In genomic region chr17:64581133-64581532, GRCm38 (mm10) we compare ENCODE assay signal across 28 mouse cellular contexts. TPM values are rescaled to one million over a fixed set of nuclear protein-coding genes. Genes with fewer than 3 reads are reported as not detected.
DNase-seq lines count a peak whose midpoint lies in the region; ATAC-seq and TF ChIP-seq lines count a peak whose summit lies in the region.
"Had no signal": no experiment of that assay in that cellular context is flagged by ENCODE, and none has a peak within 500 bp of the region (broad histone marks: within the 10 kb centered on the region; RNA-seq: fewer than 3 reads in every experiment).

No protein-coding gene starts in this region.

- no peaks in the 10 kb centered on the region for H3K36me3 ChIP-seq in forebrain, embryonic 15.5 days
- H3K36me3 ChIP-seq in forebrain, embryonic 10.5 days (replicated peaks), result no peaks in the 10 kb centered on the region
- no peaks in the 10 kb centered on the region for H3K36me3 ChIP-seq in forebrain, embryonic 16.5 days (ENCODE audit: control insufficient read depth, insufficient read depth)
- H3K36me3 ChIP-seq: embryonic facial prominence, embryonic 10.5 days; embryonic facial prominence, embryonic 13.5 days; heart, embryonic 10.5 days; heart, embryonic 13.5 days; hindbrain, embryonic 12.5 days; hindbrain, embryonic 15.5 days had no signal

- intact Hi-C loops in left cerebral cortex, postnatal 4 days (cut with DNase I), result no loop called here

- H3K9me3 ChIP-seq in forebrain, embryonic 15.5 days, result no peaks in the 10 kb centered on the region
- H3K9me3 ChIP-seq in forebrain, embryonic 10.5 days, result no peaks in the 10 kb centered on the region
- H3K9me3 ChIP-seq in forebrain, embryonic 16.5 days (ENCODE audit: control insufficient read depth, low read length), result no peaks in the 10 kb centered on the region
- H3K9me3 ChIP-seq: embryonic facial prominence, embryonic 10.5 days; embryonic facial prominence, embryonic 13.5 days; heart, embryonic 10.5 days; heart, embryonic 13.5 days; hindbrain, embryonic 12.5 days; hindbrain, embryonic 15.5 days had no signal

- no peak overlapping the region for H3K4me3 ChIP-seq in forebrain, embryonic 15.5 days
- no peak overlapping the region for H3K4me3 ChIP-seq in forebrain, embryonic 10.5 days
- no peak overlapping the region for H3K4me3 ChIP-seq in layer of hippocampus, adult 2 months
- no peak overlapping the region for H3K4me3 ChIP-seq in forebrain, embryonic 16.5 days (replicated peaks; ENCODE audit: low read length)
- H3K4me3 ChIP-seq: embryonic facial prominence, embryonic 10.5 days; embryonic facial prominence, embryonic 13.5 days; erythroblast, embryonic 14.5 days; heart, adult 2 months; heart, embryonic 10.5 days; heart, embryonic 13.5 days; hindbrain, embryonic 12.5 days; hindbrain, embryonic 15.5 days had no signal

- ATAC-seq in forebrain, embryonic 15.5 days (replicated peaks), result peak; percentile 72; the same call in 1 of the 2 replicates
- ATAC-seq in forebrain, embryonic 16.5 days, result peak; percentile 83
- ATAC-seq: CD4-positive, CD25-positive, alpha-beta regulatory T cell, adult 4 months had no signal

- no peak for TF ChIP-seq POLR2A in brain, embryonic 14.5 days (IDR thresholded peaks at IDR 0.05; ENCODE audit: borderline replicate concordance, extremely low read depth, insufficient read depth, insufficient read length, poor library complexity, severe bottlenecking)

- WGBS in forebrain, embryonic 15.5 days, result 74% methylated on average over 6 of the region's 6 CpGs
- 91% methylated on average over 6 of the region's 6 CpGs for WGBS in forebrain, embryonic 10.5 days
- 71% methylated on average over 6 of the region's 6 CpGs for WGBS in forebrain, embryonic 16.5 days

- H3K27me3 ChIP-seq in forebrain, embryonic 15.5 days, result no peaks in the 10 kb centered on the region
- no peaks in the 10 kb centered on the region for H3K27me3 ChIP-seq in forebrain, embryonic 10.5 days (ENCODE audit: poor library complexity, severe bottlenecking)
- no peaks in the 10 kb centered on the region for H3K27me3 ChIP-seq in forebrain, embryonic 16.5 days (replicated peaks; ENCODE audit: control insufficient read depth, insufficient read depth, low read length)
- H3K27me3 ChIP-seq: embryonic facial prominence, embryonic 13.5 days; hindbrain, embryonic 12.5 days; hindbrain, embryonic 15.5 days had no signal

- no peak overlapping the region for H3K4me2 ChIP-seq in forebrain, embryonic 15.5 days (replicated peaks)
- no peak overlapping the region for H3K4me2 ChIP-seq in forebrain, embryonic 16.5 days (ENCODE audit: low read length)
- H3K4me2 ChIP-seq: embryonic facial prominence, embryonic 13.5 days; heart, embryonic 13.5 days; hindbrain, embryonic 12.5 days; hindbrain, embryonic 15.5 days had no signal

- H3K9ac ChIP-seq in forebrain, embryonic 15.5 days (replicated peaks), result no peak overlapping the region
- no peak overlapping the region for H3K9ac ChIP-seq in forebrain, embryonic 16.5 days (replicated peaks; ENCODE audit: low read depth, low read length)
- H3K9ac ChIP-seq: embryonic facial prominence, embryonic 13.5 days; heart, embryonic 13.5 days; hindbrain, embryonic 12.5 days; hindbrain, embryonic 15.5 days had no signal

- TF ChIP-seq CTCF in layer of hippocampus, adult 2 months (conservative IDR thresholded peaks at IDR 0.05), result no peak
- TF ChIP-seq CTCF in brain, embryonic 14.5 days (IDR thresholded peaks at IDR 0.05; ENCODE audit: borderline replicate concordance, extremely low read depth, insufficient read depth, insufficient read length), result no peak

- H3K4me1 ChIP-seq in forebrain, embryonic 15.5 days, result peaks cover 12% of the 10 kb centered on the region; the same call in 1 of the 2 replicates
- H3K4me1 ChIP-seq in forebrain, embryonic 10.5 days, result peaks cover 12% of the 10 kb centered on the region; the same call in 1 of the 2 replicates
- H3K4me1 ChIP-seq in forebrain, embryonic 16.5 days (replicated peaks; ENCODE audit: control insufficient read depth, insufficient read depth, low read length), result peaks cover 10% of the 10 kb centered on the region
- H3K4me1 ChIP-seq: heart, embryonic 13.5 days; hindbrain, embryonic 12.5 days; hindbrain, embryonic 15.5 days had no signal

- DNase-seq in forebrain, embryonic 10.5 days (ENCODE audit: extremely low spot score, low spot score), result no peak
- no peak for DNase-seq in layer of hippocampus, adult 2 months (ENCODE audit: low spot score in 2 of 2)
- DNase-seq in layer of hippocampus, postnatal 10 days (ENCODE audit: low spot score in 2 of 2), result no peak
- peak; percentile 70 for DNase-seq in brain, embryonic 14.5 days (ENCODE audit: low read depth)
- no peak for DNase-seq in left cerebral cortex, postnatal 4 days
- DNase-seq in heart, postnatal 4 days, result no peak
- DNase-seq: adrenal gland, adult 2 months; adrenal gland, postnatal 14 days; cerebellum, adult 11 months; cerebellum, adult 2 months; cerebellum, adult 9-11 months; cerebellum, postnatal 25 days; embryo, embryonic 11 days; gastrocnemius, postnatal 10 days; gastrocnemius, postnatal 36 days; heart, adult 2 months; heart, postnatal 14 days; kidney, adult 11 months had no signal

- H3K27ac ChIP-seq in forebrain, embryonic 15.5 days (replicated peaks), result no peak overlapping the region
- H3K27ac ChIP-seq in forebrain, embryonic 10.5 days, result no peak overlapping the region
- peak overlapping the region; percentile 75 for H3K27ac ChIP-seq in layer of hippocampus, adult 2 months
- no peak overlapping the region for H3K27ac ChIP-seq in forebrain, embryonic 16.5 days (ENCODE audit: low read length)
- H3K27ac ChIP-seq: embryonic facial prominence, embryonic 10.5 days; embryonic facial prominence, embryonic 13.5 days; heart, adult 2 months; heart, embryonic 10.5 days; heart, embryonic 13.5 days; hindbrain, embryonic 12.5 days; hindbrain, embryonic 15.5 days had no signal

RNA-seq across cellular contexts. Expression of gene Man2a1, which starts 19.4 kb away (rescaled TPM):
- 3.4 and 3.5 TPM in 2 replicates for polyA plus RNA-seq in forebrain, embryonic 15.5 days (2015; fragmentation: Nextera tagmentation; extraction: Ambion mirVana)
- polyA plus RNA-seq in forebrain, embryonic 10.5 days (2016; fragmentation: Nextera tagmentation; extraction: Ambion mirVana), result 3.1 and 4.9 TPM in 2 replicates
- 10 to 100 TPM; 14.6 to 16.2 TPM for total RNA-seq in layer of hippocampus, adult 2 months (2021)
- 10 to 100 TPM; 18.6 to 20.3 TPM for total RNA-seq in layer of hippocampus, postnatal 10 days (2021)
- 8.6 and 16.6 TPM in 2 replicates for polyA plus RNA-seq in brain, embryonic 14.5 days (2012; rRNA removed)
- 3.9 and 4.4 TPM in 2 replicates for polyA plus RNA-seq in forebrain, embryonic 16.5 days (2015; fragmentation: Nextera tagmentation; extraction: Ambion mirVana)
- 10 to 100 TPM; 21.1 to 21.7 TPM for total RNA-seq in left cerebral cortex, postnatal 4 days (2021)
- total RNA-seq in heart, postnatal 4 days (2021), result 10 to 100 TPM; 30.7 to 31.0 TPM
